Mouse (Mus musculus): Measurements from ENCODE around the gene Vwa8. TPM values are rescaled to one million over a fixed set of nuclear protein-coding genes. Genes with fewer than 3 reads are reported as not detected.

Gene Vwa8
- polyA plus RNA-seq, 2 experiments, result 11.8 to 14.0 TPM

DNA sequence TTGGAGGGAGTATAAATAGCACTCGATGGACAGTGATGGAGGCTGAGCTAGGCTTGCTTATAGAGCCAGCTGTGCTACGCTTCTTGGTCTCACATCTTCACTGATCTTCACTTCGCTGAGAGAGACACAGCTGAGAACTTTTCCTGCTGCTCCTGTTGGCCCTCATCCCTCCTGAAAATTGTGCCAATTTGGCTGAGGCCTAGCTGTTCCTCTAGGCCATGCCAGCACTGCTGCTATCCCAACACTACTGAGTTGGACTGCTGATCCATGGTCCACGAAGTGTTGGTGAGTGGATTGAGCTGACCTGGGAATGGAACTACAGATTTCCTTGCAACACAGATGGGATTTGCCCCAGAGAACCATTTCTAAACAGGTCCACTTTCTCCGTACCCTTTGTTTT lies 47.4 kb downstream of the Vwa8 start:
- H3K27ac ChIP-seq (replicated peaks; ENCODE audit: low read depth, low read length), result no peak overlapping the region
- WGBS, result 86% methylated on average over 5 of the region's 5 CpGs

GRCm38 (mm10) chr14:78900770-78901169 lies 51.9 kb downstream of the Vwa8 start:
- Histone ChIP-seq H3K4me2 (replicated peaks; ENCODE audit: low read depth, low read length, severe bottlenecking) (no peak overlapping the region), H3K9ac (ENCODE audit: low read depth, low read length, severe bottlenecking) (no peak overlapping the region), H3K4me3 (replicated peaks; ENCODE audit: low read length) (no peak overlapping the region), H3K27ac (replicated peaks; ENCODE audit: low read depth, low read length) (peak overlapping the region; percentile 48; the same call in 1 of the 2 replicates), H3K36me3 (ENCODE audit: control insufficient read depth, insufficient read depth, low read length) (no peaks in the 10 kb centered on the region), H3K4me1 (ENCODE audit: control insufficient read depth, insufficient read depth, low read length) (peaks cover 17% of the 10 kb centered on the region), H3K9me3 (ENCODE audit: control insufficient read depth, low read length) (no peaks in the 10 kb centered on the region), H3K27me3 (ENCODE audit: control insufficient read depth, insufficient read depth, low read length) (no peaks in the 10 kb centered on the region)
- WGBS, result 3% methylated on average over 2 of the region's 2 CpGs
- ATAC-seq (ENCODE audit: low FRiP score, low read depth) (peak; percentile 90), DNase-seq (ENCODE audit: low spot score) (peak; percentile 77)
- no peak for TF ChIP-seq POLR2A (IDR thresholded peaks at IDR 0.05; ENCODE audit: borderline replicate concordance, extremely low read depth, insufficient read depth, insufficient read length)

More for the DNA sequence above, 47.4 kb downstream of the Vwa8 start:
- no peak for DNase-seq (ENCODE audit: low spot score)
- Histone ChIP-seq H3K4me2 (replicated peaks; ENCODE audit: low read depth, low read length, severe bottlenecking) (no peak overlapping the region), H3K9me3 (ENCODE audit: control insufficient read depth, low read length) (no peaks in the 10 kb centered on the region), H3K36me3 (ENCODE audit: control insufficient read depth, insufficient read depth, low read length) (no peaks in the 10 kb centered on the region), H3K9ac (ENCODE audit: low read depth, low read length, severe bottlenecking) (no peak overlapping the region), H3K4me1 (ENCODE audit: control insufficient read depth, insufficient read depth, low read length) (peaks cover 9% of the 10 kb centered on the region), H3K4me3 (replicated peaks; ENCODE audit: low read length) (no peak overlapping the region), H3K27me3 (ENCODE audit: control insufficient read depth, insufficient read depth, low read length) (no peaks in the 10 kb centered on the region)
- ATAC-seq (ENCODE audit: low FRiP score, low read depth), result no peak
- TF ChIP-seq POLR2A (IDR thresholded peaks at IDR 0.05; ENCODE audit: borderline replicate concordance, extremely low read depth, insufficient read depth, insufficient read length), result no peak

GRCm38 (mm10) chr14:78908205-78908863 lies 59.5 kb downstream of the Vwa8 start:
- WGBS, result 91% methylated on average over 10 of the region's 10 CpGs
- TF ChIP-seq POLR2A (IDR thresholded peaks at IDR 0.05; ENCODE audit: borderline replicate concordance, extremely low read depth, insufficient read depth, insufficient read length), result no peak
- ATAC-seq (ENCODE audit: low FRiP score, low read depth), result no peak

GRCm38 (mm10) chr14:78912076-78912475 lies 63.2 kb downstream of the Vwa8 start:
- Histone ChIP-seq H3K9ac (ENCODE audit: low read depth, low read length, severe bottlenecking) (no peak overlapping the region), H3K36me3 (ENCODE audit: control insufficient read depth, insufficient read depth, low read length) (no peaks in the 10 kb centered on the region), H3K4me2 (replicated peaks; ENCODE audit: low read depth, low read length, severe bottlenecking) (no peak overlapping the region), H3K4me1 (ENCODE audit: control insufficient read depth, insufficient read depth, low read length) (no peaks in the 10 kb centered on the region), H3K27ac (replicated peaks; ENCODE audit: low read depth, low read length) (no peak overlapping the region), H3K9me3 (ENCODE audit: control insufficient read depth, low read length) (no peaks in the 10 kb centered on the region), H3K4me3 (replicated peaks; ENCODE audit: low read length) (no peak overlapping the region), H3K27me3 (ENCODE audit: control insufficient read depth, insufficient read depth, low read length) (no peaks in the 10 kb centered on the region)
- WGBS, result 74% methylated on average over 10 of the region's 10 CpGs
- DNase-seq (ENCODE audit: low spot score), result no peak
- ATAC-seq (ENCODE audit: low FRiP score, low read depth), result no peak
- TF ChIP-seq POLR2A (IDR thresholded peaks at IDR 0.05; ENCODE audit: borderline replicate concordance, extremely low read depth, insufficient read depth, insufficient read length), result no peak

More at GRCm38 (mm10) chr14:78908205-78908863, 59.5 kb downstream of the Vwa8 start:
- Histone ChIP-seq H3K4me2 (replicated peaks; ENCODE audit: low read depth, low read length, severe bottlenecking) (no peak overlapping the region), H3K27ac (replicated peaks; ENCODE audit: low read depth, low read length) (no peak overlapping the region), H3K9ac (ENCODE audit: low read depth, low read length, severe bottlenecking) (no peak overlapping the region), H3K27me3 (ENCODE audit: control insufficient read depth, insufficient read depth, low read length) (no peaks in the 10 kb centered on the region), H3K9me3 (ENCODE audit: control insufficient read depth, low read length) (no peaks in the 10 kb centered on the region), H3K4me3 (replicated peaks; ENCODE audit: low read length) (no peak overlapping the region), H3K4me1 (ENCODE audit: control insufficient read depth, insufficient read depth, low read length) (no peaks in the 10 kb centered on the region), H3K36me3 (ENCODE audit: control insufficient read depth, insufficient read depth, low read length) (no peaks in the 10 kb centered on the region)
- DNase-seq (ENCODE audit: low spot score), result no peak

DNA sequence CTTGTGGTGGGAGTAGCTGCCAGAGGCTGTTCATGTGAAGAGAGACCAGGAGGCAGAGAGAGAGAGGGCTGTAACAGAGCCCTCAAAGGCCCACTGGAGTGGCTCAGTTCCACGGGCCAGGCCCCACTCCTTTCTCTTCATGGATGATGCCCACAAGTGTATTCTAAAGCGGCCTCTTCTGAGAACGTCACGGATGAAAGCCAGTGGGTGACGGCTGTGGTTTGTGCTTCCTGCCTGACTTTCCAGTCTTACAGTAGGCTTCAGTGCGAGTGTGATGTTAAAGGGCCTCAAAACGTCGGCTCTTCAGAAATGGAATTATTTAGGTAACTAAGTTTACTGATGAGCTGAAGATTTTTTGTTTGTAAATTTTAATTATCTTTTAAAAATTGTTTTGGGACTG lies 65.3 kb downstream of the Vwa8 start:
- Histone ChIP-seq H3K4me1 (ENCODE audit: control insufficient read depth, insufficient read depth, low read length) (no peaks in the 10 kb centered on the region), H3K9me3 (ENCODE audit: control insufficient read depth, low read length) (no peaks in the 10 kb centered on the region), H3K4me3 (replicated peaks; ENCODE audit: low read length) (no peak overlapping the region), H3K9ac (ENCODE audit: low read depth, low read length, severe bottlenecking) (no peak overlapping the region), H3K27ac (replicated peaks; ENCODE audit: low read depth, low read length) (no peak overlapping the region), H3K27me3 (ENCODE audit: control insufficient read depth, insufficient read depth, low read length) (no peaks in the 10 kb centered on the region), H3K4me2 (replicated peaks; ENCODE audit: low read depth, low read length, severe bottlenecking) (no peak overlapping the region), H3K36me3 (ENCODE audit: control insufficient read depth, insufficient read depth, low read length) (no peaks in the 10 kb centered on the region)
- DNase-seq (ENCODE audit: low spot score), result no peak
- ATAC-seq (ENCODE audit: low FRiP score, low read depth), result no peak
- 81% methylated on average over 8 of the region's 8 CpGs for WGBS
- no peak for TF ChIP-seq POLR2A (IDR thresholded peaks at IDR 0.05; ENCODE audit: borderline replicate concordance, extremely low read depth, insufficient read depth, insufficient read length)

Data from limb, embryonic 14.5 days (tissue).